Mouse (Mus musculus) fibroblast of lung, adult 2 months (primary cell): ENCODE data around the gene Fst.

Experiments
- DNase-seq: peaks from one replicate; pipeline ENCODE4 v3.0.0-alpha.2; 2011; ENCODE audit warnings: low read depth

Gene Fst

GRCm38 (mm10) chr13:114419364-114419763 is 39.4 kb downstream of the Fst start:
- DNase-seq, result no peak

GRCm38 (mm10) chr13:114412326-114412725 is 46.4 kb downstream of the Fst start:
- DNase-seq, result no peak

- no peak for DNase-seq
These were observed 51.9 kb downstream of the Fst start for GRCm38 (mm10) chr13:114406866-114407265.

GRCm38 (mm10) chr13:114406424-114406823 is 52.3 kb downstream of the Fst start:
- DNase-seq, result no peak

- peak; percentile 75 for DNase-seq
These were observed 53.5 kb downstream of the Fst start for GRCm38 (mm10) chr13:114405100-114405715.
